Mouse (Mus musculus) forebrain, embryonic 15.5 days (tissue): Measurements from ENCODE around the gene Cbr4. TPM values are rescaled to one million over a fixed set of nuclear protein-coding genes. Genes with fewer than 3 reads are reported as not detected.

Source experiments
- ATAC-seq: fragments of 200-750 bp; cut with Nextera tagmentation; replicated peaks from 2 replicates; pipeline ENCODE4 v1.8.0; 2017; ENCODE audit warnings: mild to moderate bottlenecking, moderate TSS enrichment, moderate library complexity
- H3K27ac ChIP-seq: fragments of 300-500 bp; sonication (generic); replicated peaks from 2 replicates; pipeline ENCODE4 v1.5.1; 2015; ENCODE audit warnings: mild to moderate bottlenecking, inconsistent platforms
- H3K27me3 ChIP-seq: fragments of 300-500 bp; sonication (generic); 2 replicates; pipeline ENCODE4 v1.6.1; 2015; ENCODE audit warnings: inconsistent platforms
- H3K36me3 ChIP-seq: fragments of 300-500 bp; sonication (generic); 2 replicates; pipeline ENCODE4 v1.6.1; 2015; ENCODE audit warnings: mild to moderate bottlenecking, inconsistent platforms
- H3K4me1 ChIP-seq: fragments of 300-500 bp; sonication (generic); 2 replicates; pipeline ENCODE4 v1.6.1; 2015; ENCODE audit warnings: inconsistent platforms
- H3K4me2 ChIP-seq: fragments of 300-500 bp; sonication (generic); replicated peaks from 2 replicates; pipeline ENCODE4 v1.6.1; 2015; ENCODE audit warnings: mild to moderate bottlenecking, inconsistent platforms
- H3K4me3 ChIP-seq: fragments of 300-500 bp; sonication (generic); 2 replicates; pipeline ENCODE4 v1.5.1; 2015; ENCODE audit warnings: mild to moderate bottlenecking, inconsistent platforms
- H3K9ac ChIP-seq: fragments of 300-500 bp; sonication (generic); replicated peaks from 2 replicates; pipeline ENCODE4 v1.6.1; 2015; ENCODE audit warnings: mild to moderate bottlenecking, inconsistent platforms
- H3K9me3 ChIP-seq: fragments of 300-500 bp; sonication (generic); 2 replicates; pipeline ENCODE4 v1.6.1; 2016; ENCODE audit warnings: inconsistent platforms
- WGBS: fragments of 180-500 bp; shearing (Covaris S2); methylation state at CpG from one replicate; pipeline ENCODE4 v1.1.7; 2015; ENCODE audit warnings: mixed read lengths; 5-methylcytosine and 5-hydroxymethylcytosine counted together
- polyA plus RNA-seq: library from polyadenylated mRNA; unstranded; fragments of >200 nt; fragmentation: Nextera tagmentation; extraction: Ambion mirVana; gene quantifications from 2 replicates; pipeline ENCODE4 v1.2.1, GENCODE M21; 2015

The Cbr4 gene
- polyA plus RNA-seq, 1 experiment from 2014 or later = 23.8 TPM

DNA sequence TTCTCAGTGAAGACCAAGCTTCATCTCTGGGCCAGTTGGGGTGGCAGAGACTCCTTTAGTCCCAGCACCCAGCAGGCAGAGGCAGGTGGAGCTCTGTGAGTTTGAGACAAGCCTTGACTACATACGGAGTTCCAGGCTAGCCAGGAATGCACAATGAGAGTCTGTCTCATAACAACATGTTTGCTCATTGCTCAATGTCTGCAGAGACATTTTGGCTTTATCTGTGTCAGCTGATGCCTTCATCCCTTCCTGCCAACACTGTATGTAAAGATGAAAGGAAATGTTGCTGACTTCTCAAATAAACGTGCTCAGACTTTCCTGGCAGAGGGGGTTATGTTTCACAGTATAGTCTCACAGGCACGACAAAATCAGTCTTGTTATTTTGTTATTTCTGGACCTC, 13.4 kb downstream of the Cbr4 start:
- Histone ChIP-seq H3K4me2 (no peak overlapping the region), H3K4me1 (no peaks in the 10 kb centered on the region), H3K36me3 (peaks cover 9% of the 10 kb centered on the region; the same call in 1 of the 2 replicates), H3K9ac (no peak overlapping the region), H3K4me3 (no peak overlapping the region), H3K9me3 (no peaks in the 10 kb centered on the region), H3K27me3 (no peaks in the 10 kb centered on the region), H3K27ac (no peak overlapping the region)
- WGBS = 65% methylated on average over 3 of the region's 3 CpGs
- ATAC-seq = no peak

DNA sequence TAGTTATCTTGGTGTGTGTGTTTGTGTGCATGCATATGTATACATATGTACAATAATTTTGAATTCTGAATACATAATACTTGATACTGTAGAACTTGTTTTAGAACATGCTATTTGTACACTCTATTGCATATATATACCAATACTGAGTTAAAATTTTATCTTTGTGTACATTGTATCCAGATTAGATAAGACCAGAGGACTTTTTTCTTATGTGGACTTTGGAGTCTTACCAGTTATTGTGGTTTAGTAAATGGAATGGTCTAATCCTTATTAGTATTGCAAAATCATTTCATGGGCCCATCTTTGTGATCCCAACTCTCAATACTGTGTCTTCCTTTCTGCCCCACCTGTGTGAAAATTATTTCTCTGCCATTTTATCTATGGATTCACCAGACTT, 14.7 kb downstream of the Cbr4 start:
- Histone ChIP-seq H3K9me3 (no peaks in the 10 kb centered on the region), H3K27ac (no peak overlapping the region), H3K4me1 (no peaks in the 10 kb centered on the region), H3K36me3 (peaks cover 9% of the 10 kb centered on the region; the same call in 1 of the 2 replicates), H3K4me2 (no peak overlapping the region), H3K27me3 (no peaks in the 10 kb centered on the region), H3K9ac (no peak overlapping the region), H3K4me3 (no peak overlapping the region)
- no peak for ATAC-seq

DNA sequence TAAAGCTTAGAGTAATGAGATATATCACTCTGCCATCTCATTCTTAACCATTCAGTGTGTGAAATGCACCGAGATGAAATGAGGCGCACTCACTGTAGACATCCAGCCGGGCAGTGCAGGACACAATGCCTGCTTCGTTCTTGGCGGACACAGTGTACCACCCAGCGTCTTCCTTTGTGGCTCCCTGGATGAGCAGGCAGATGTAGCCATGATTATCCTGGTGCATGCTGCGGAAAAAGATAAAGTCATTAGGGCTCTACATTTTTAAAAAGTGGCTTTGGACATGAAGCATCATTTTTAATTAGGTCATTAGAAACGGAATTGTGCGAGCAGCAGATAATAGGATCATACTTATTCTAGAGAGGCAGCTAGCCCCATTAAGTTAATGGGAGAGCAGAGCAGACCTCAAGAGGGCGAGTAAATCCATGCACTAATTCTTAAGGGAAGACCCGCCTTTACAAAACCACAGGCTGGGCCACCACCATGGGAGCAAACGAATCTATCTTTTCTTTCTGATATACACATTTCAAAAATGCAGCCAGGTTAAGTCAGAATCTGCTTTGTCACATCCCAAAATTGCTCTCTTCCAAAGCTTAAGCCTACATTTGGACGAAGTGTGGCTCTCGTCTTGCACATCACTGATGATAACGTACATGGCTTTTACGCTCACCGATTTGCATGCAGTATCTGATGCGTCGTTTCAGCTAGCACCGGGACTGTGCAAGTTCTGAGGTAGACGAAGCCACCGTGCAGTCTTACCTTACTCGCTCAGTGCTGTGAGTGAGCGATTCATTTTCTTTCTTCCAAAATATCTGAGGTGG, 27.8 kb downstream of the Cbr4 start:
- ATAC-seq = peak; percentile 63
- no peaks in the 10 kb centered on the region for H3K9me3 ChIP-seq
- 34% methylated on average over 24 of the region's 24 CpGs for WGBS
- peaks cover 28% of the 10 kb centered on the region for H3K4me1 ChIP-seq
- H3K4me2 ChIP-seq = peak overlapping the region; percentile 41
- no peaks in the 10 kb centered on the region for H3K36me3 ChIP-seq
- peak overlapping the region; percentile 21 for H3K4me3 ChIP-seq
- peak overlapping the region; percentile 90 for H3K27ac ChIP-seq
- H3K9ac ChIP-seq = peak overlapping the region; percentile 6; the same call in 1 of the 2 replicates
- H3K27me3 ChIP-seq = no peaks in the 10 kb centered on the region

DNA sequence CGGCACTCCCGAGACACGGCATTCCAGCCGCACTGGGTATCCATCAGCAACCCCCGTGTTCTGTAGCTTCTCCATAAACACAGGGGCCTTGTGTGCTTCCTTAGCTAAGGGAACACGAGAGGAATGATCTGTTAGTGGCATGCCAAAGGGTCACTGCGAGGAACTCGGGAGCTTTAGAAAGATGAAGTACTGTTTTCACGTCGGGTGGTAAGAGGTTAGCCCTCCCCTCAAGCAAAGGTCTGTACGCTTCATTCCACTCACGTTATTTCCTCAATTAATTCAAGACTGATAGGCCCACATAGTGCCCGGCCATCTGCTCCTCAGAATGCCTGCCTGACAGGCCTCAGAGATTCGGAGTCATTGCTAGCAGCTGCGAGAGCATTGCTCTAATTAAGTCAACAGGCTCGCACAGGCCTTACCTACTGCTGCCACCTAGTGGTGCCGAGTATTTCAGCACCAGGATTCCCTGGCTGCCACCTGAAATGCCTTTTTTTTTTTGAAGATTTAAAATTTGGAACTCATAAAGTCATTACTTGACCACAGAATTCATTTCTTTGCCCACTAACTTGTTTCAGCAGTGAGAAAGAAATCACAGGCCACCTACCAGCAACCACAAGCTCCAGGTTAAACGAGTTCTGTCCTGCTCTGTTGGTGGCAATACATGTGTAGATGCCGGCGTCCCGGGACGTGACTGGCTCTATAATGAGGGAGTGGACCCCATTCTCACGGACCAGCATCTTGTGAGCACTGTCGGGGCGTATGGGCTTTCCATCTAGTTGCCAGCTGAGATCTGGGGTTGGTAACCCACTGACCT, 28.6 kb downstream of the Cbr4 start:
- peak overlapping the region; percentile 90 for H3K27ac ChIP-seq
- no peaks in the 10 kb centered on the region for H3K36me3 ChIP-seq
- H3K4me1 ChIP-seq = peaks cover 28% of the 10 kb centered on the region
- H3K27me3 ChIP-seq = no peaks in the 10 kb centered on the region
- H3K9me3 ChIP-seq = no peaks in the 10 kb centered on the region
- H3K4me2 ChIP-seq = peak overlapping the region; percentile 41
- peak; percentile 94 for ATAC-seq
- H3K4me3 ChIP-seq = peak overlapping the region; percentile 21
- 0 out of 2 replicates have a peak overlapping the region, but pooled peaks have one; percentile 5 for H3K9ac ChIP-seq
- WGBS = 23% methylated on average over 25 of the region's 25 CpGs

DNA sequence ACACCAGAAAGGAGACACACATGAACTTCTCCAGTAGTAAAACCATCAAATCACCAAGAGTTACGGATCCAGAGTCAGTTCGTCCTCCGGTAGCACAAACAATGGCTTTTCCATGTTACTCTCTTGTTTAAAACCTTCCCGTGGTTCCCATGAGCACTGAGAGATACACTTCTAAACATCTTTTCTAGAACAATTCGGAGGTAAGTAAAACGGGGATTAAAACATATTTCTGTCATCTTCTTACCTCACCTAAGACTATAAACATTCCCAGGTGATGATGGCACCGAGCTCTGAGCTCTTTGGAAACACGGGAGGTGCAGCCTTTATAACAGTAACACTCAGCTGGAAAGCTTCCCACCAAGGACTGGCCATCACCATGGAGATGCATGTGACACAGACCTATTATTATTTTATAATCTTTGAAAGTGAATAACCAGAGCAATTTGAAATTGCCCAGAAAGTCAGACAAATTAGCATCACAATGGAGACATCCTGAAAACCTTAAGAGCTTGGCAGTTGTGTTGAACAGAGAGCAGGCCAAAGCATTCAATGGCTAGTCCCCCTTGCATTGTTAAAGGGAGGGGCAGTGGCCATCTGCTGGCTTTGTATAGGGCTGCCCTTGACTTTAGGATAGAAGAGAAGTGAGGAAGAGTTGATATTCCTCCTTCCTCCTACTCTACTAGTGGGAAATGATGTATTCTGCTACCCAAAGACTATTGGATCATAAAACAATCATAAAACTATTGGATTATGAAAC, 29.4 kb downstream of the Cbr4 start:
- no peak overlapping the region for H3K4me2 ChIP-seq
- no peak for ATAC-seq
- H3K36me3 ChIP-seq = no peaks in the 10 kb centered on the region
- 58% methylated on average over 8 of the region's 8 CpGs for WGBS
- peaks cover 28% of the 10 kb centered on the region for H3K4me1 ChIP-seq
- no peak overlapping the region for H3K9ac ChIP-seq
- peak overlapping the region; percentile 55; the same call in 1 of the 2 replicates for H3K27ac ChIP-seq
- no peaks in the 10 kb centered on the region for H3K27me3 ChIP-seq
- H3K4me3 ChIP-seq = no peak overlapping the region
- H3K9me3 ChIP-seq = no peaks in the 10 kb centered on the region

DNA sequence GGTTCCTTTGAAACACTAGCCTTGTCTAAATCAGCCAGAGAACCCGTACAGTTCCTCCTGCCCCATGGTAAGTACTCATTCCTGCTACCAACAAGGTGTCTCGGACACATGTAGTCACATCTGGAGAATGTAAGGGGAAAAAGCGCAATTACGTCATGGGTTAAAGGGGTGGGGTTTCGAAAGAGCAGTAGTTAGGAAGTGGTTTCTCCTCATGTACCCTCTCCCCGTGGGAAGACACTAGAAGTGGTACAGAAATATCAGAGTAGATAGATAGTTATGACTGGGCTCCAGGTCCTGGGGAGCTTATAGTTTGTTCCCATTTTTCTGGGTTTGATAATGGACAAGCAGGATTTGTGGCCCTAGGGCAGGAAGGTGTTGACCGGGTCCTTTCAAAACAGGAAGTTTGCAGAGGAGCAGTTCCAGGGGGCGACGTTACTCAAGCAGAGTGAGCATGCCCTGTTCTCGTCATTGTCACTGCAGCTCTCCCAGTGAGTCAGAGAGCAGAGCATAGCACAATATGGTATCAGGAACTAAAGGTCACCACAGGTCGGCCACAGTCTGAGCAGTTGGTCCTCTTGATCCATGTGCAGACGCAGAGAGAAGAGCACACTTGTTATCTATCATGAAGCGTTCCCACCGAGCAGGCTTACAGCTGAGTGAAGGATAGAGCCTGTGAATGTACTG, 30.1 kb downstream of the Cbr4 start:
- no peak overlapping the region for H3K9ac ChIP-seq
- H3K4me3 ChIP-seq = no peak overlapping the region
- ATAC-seq = no peak
- H3K27me3 ChIP-seq = no peaks in the 10 kb centered on the region
- no peak overlapping the region for H3K27ac ChIP-seq
- no peaks in the 10 kb centered on the region for H3K36me3 ChIP-seq
- 79% methylated on average over 14 of the region's 14 CpGs for WGBS
- no peaks in the 10 kb centered on the region for H3K9me3 ChIP-seq
- peaks cover 28% of the 10 kb centered on the region for H3K4me1 ChIP-seq
- no peak overlapping the region for H3K4me2 ChIP-seq

DNA sequence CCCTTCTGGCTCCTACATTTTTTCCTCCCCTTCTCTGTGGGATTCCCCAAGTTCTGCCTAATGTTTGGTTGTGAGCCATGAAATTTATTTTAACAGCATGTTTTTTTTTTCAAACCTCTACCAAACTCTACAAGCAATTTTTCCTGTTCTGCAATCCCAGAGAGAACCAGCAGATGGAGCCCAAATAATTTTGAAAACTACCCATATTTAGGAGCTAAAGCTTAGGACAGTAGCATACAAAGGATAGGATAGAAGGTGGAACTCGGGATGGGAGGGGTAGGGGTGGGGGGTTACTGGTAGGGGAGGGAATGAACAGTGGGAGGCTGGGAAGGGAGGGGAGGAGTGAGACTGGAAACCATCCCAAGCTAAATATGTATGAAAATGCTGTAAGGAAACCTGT, 34.6 kb downstream of the Cbr4 start:
- 14% methylated on average over 1 of the region's 1 CpGs for WGBS
- no peaks in the 10 kb centered on the region for H3K9me3 ChIP-seq
- 0 out of 2 replicates have a peak, but pooled peaks cover 3% of the 10 kb centered on the region for H3K4me1 ChIP-seq
- no peak overlapping the region for H3K4me3 ChIP-seq
- ATAC-seq = 0 out of 2 replicates have a peak, but pooled peaks have one; percentile 35
- H3K9ac ChIP-seq = no peak overlapping the region
- H3K4me2 ChIP-seq = no peak overlapping the region
- H3K27me3 ChIP-seq = no peaks in the 10 kb centered on the region
- H3K27ac ChIP-seq = no peak overlapping the region
- no peaks in the 10 kb centered on the region for H3K36me3 ChIP-seq

DNA sequence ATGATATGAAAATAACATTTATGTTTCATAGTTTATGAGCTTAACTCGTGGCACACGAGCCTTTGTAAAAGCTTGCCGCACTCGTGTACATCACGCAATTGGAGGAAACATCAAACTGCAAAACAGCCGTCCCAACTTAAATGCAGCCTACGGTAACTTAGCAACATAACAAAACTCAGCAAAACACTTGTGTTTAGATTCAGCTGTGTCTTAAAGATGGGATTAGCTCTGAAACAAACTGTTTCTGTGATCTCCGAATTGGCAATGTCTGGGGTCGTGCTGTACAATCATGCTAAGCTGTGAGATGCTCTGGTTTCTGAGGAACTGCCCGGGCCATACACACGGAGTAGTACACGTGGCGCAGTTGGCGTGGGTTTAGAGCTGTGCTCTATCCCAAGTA, 39.5 kb downstream of the Cbr4 start:
- Histone ChIP-seq H3K36me3 (no peaks in the 10 kb centered on the region), H3K4me1 (no peaks in the 10 kb centered on the region), H3K9ac (no peak overlapping the region), H3K27me3 (no peaks in the 10 kb centered on the region), H3K4me3 (no peak overlapping the region), H3K9me3 (no peaks in the 10 kb centered on the region), H3K4me2 (no peak overlapping the region), H3K27ac (no peak overlapping the region)
- no peak for ATAC-seq
- 88% methylated on average over 14 of the region's 14 CpGs for WGBS

DNA sequence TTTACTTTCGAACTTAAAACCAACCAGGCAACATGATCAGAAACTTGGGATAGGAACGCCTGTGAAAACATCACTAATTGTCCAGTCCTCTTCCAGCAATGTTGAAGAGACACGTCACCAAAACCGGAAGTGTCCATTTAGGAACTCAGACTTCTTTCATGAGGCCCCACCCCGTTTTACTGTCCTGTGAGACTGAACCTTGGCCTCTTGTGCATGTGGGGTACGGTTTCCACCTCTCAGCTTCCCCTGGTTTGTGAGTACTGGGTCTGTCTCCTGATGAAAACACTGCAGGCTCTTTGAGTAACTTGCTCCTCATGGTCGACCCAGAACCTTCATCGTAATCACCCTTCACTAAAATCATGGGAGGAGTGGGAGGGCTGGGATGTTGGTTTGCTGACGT, 40.7 kb downstream of the Cbr4 start:
- Histone ChIP-seq H3K9me3 (no peaks in the 10 kb centered on the region), H3K27me3 (no peaks in the 10 kb centered on the region), H3K4me1 (no peaks in the 10 kb centered on the region), H3K4me2 (no peak overlapping the region), H3K36me3 (no peaks in the 10 kb centered on the region), H3K9ac (no peak overlapping the region), H3K27ac (no peak overlapping the region), H3K4me3 (no peak overlapping the region)
- ATAC-seq = no peak
- WGBS = 92% methylated on average over 9 of the region's 9 CpGs

DNA sequence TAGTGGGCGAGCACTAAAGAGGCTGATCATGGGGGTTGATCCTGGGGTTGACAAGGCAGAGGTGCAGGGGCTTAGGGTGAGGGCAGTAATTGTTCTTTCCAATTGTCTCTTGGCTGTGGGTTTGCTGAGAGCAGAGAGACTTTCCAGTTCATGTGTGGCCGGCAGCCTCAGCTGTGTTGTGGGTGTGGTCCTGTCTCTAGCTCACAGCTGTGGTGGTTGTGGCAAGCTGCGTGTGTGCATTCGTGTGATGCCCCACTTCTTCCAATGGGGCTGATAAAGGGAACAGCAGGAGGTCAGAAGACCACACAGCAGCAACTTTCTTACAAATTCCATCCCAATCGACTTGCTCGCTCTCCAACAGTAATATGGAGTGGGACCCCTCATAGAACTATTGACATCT, 41.1 kb downstream of the Cbr4 start:
- Histone ChIP-seq H3K36me3 (no peaks in the 10 kb centered on the region), H3K4me1 (no peaks in the 10 kb centered on the region), H3K9ac (no peak overlapping the region), H3K4me3 (no peak overlapping the region), H3K27me3 (no peaks in the 10 kb centered on the region), H3K27ac (no peak overlapping the region), H3K4me2 (no peak overlapping the region), H3K9me3 (no peaks in the 10 kb centered on the region)
- no peak for ATAC-seq
- 72% methylated on average over 6 of the region's 6 CpGs for WGBS

DNA sequence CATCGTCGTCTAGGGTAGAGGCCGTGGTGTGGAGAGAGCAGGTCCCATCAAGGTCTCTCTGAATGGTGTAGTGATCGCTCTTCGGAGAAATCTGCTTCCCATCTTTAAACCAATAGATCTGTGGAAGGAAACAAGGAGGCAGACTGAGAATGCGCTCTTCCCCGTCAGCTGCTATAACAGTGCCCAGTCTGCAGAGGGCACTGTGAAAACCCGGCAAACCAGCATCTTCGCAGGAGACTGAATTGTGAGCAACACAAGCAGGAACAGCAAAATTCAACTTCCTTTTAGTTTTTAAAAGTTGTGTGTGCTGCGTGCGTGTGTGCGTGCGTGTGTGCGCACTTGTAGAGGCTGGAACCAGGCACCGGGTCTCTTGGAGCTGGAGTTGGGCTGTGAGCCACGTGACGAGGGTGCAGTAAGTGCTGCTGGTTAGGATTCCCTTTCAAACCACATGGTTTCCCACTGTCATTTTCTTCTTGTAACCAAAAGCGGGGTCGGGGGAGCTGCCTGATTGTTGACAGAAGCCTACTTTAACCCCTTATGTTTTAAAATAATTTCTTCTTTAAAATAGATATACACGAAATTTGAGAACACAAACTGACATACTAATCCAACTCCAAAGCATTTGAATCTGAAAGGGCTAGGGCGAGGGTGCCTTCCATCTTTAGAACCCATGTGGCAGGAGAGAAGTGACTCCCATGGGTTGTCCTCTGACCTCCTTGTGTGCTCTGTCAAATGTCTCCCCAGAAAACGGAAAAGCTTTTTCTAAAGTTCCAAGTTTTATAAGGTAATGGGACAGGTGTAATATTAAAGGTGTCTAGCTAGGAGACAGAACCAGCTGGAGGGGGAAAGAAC, 44.6 kb downstream of the Cbr4 start:
- Histone ChIP-seq H3K36me3 (no peaks in the 10 kb centered on the region), H3K4me1 (no peaks in the 10 kb centered on the region), H3K27ac (no peak overlapping the region), H3K9ac (no peak overlapping the region), H3K27me3 (no peaks in the 10 kb centered on the region), H3K9me3 (no peaks in the 10 kb centered on the region), H3K4me3 (no peak overlapping the region), H3K4me2 (no peak overlapping the region)
- WGBS = 72% methylated on average over 22 of the region's 22 CpGs
- no peak; the same call in 1 of the 2 replicates for ATAC-seq
